ENCODE assay signal across 14 mouse cellular contexts in the genomic region with DNA sequence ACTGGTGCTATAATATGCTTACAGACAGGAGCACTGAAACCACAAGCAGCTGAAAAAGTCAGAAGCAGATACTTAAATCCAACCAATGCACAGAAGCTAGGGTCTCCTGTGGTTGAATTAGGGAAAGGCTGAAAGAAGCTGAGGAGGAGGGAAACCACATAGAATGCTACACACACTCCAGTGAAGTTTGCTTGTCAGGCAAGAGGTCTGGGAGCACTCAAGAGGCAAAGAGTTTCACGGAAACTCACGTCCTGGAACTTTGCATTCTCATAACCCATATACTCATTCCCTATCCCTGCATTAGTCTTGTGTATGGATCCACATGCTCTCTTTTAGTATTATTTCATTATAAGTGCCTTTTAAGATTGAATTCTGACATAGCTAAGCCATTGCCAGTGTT.
"Had no signal": no experiment of that assay in that cellular context is flagged by ENCODE, and none has a peak within 500 bp of the region (broad histone marks: within the 10 kb centered on the region; RNA-seq: fewer than 3 reads in every experiment).

No protein-coding gene starts in this region.

- ATAC-seq: midbrain, embryonic 16.5 days had no signal

- DNase-seq: lung, adult 18-20 months; lung, embryonic 14.5 days; lung, postnatal 10 days; lung, postnatal 4 days; midbrain, embryonic 14.5 days; retina, postnatal 1 day; right cerebral cortex, adult 18-20 months; right cerebral cortex, postnatal 25 days; right cerebral cortex, postnatal 4 days; spleen, adult 18-20 months; thymus, adult 18-20 months; thymus, postnatal 14 days; thymus, postnatal 36 days had no signal
